Mouse (Mus musculus) lung, postnatal 36 days (tissue): Measurements from ENCODE around the gene Fam172a.
A peak's percentile ranks its signal among the peaks of the same experiment; 100 is the strongest.

ENCODE experiments used
- DNase-seq: peaks from one replicate; pipeline ENCODE4 v3.0.0; 2022; ENCODE audit warnings: mixed read lengths

The Fam172a gene

GRCm38 (mm10) chr13:78104851-78105250 lies 403.0 kb downstream of the Fam172a start:
- DNase-seq: no peak

GRCm38 (mm10) chr13:78110648-78111047 lies 408.8 kb downstream of the Fam172a start:
- DNase-seq: no peak

- no peak for DNase-seq
Observed at GRCm38 (mm10) chr13:78113978-78114377, 412.1 kb downstream of the Fam172a start.

GRCm38 (mm10) chr13:78118715-78119114 lies 416.9 kb downstream of the Fam172a start:
- DNase-seq: no peak

- peak; percentile 2 for DNase-seq
Observed at GRCm38 (mm10) chr13:78121991-78122390, 420.2 kb downstream of the Fam172a start.

- DNase-seq: peak; percentile 14
Observed at GRCm38 (mm10) chr13:78123911-78124426, 422.1 kb downstream of the Fam172a start.

- DNase-seq: no peak
Observed at GRCm38 (mm10) chr13:78157465-78157864, 455.6 kb downstream of the Fam172a start.

GRCm38 (mm10) chr13:78162149-78162548 lies 460.3 kb downstream of the Fam172a start:
- no peak for DNase-seq

GRCm38 (mm10) chr13:78163087-78163958 lies 461.5 kb downstream of the Fam172a start:
- peak; percentile 77 for DNase-seq

- no peak for DNase-seq
Observed at GRCm38 (mm10) chr13:78164941-78165340, 463.1 kb downstream of the Fam172a start.

GRCm38 (mm10) chr13:78168166-78168565 lies 466.3 kb downstream of the Fam172a start:
- no peak for DNase-seq

- peak; percentile 23 for DNase-seq
Observed at GRCm38 (mm10) chr13:78171320-78171719, 469.5 kb downstream of the Fam172a start.

- no peak for DNase-seq
Observed at GRCm38 (mm10) chr13:78171984-78172636, 470.3 kb downstream of the Fam172a start.

GRCm38 (mm10) chr13:78172861-78173260 lies 471.0 kb downstream of the Fam172a start:
- DNase-seq: no peak

- no peak for DNase-seq
Observed at GRCm38 (mm10) chr13:78174191-78174590, 472.4 kb downstream of the Fam172a start.

- no peak for DNase-seq
Observed at GRCm38 (mm10) chr13:78174891-78175290, 473.1 kb downstream of the Fam172a start.

GRCm38 (mm10) chr13:78175821-78176380 lies 474.1 kb downstream of the Fam172a start:
- DNase-seq: peak; percentile 53

GRCm38 (mm10) chr13:78177381-78177950 lies 475.6 kb downstream of the Fam172a start:
- DNase-seq: no peak

- DNase-seq: no peak
Observed at GRCm38 (mm10) chr13:78178021-78178420, 476.2 kb downstream of the Fam172a start.

GRCm38 (mm10) chr13:78178771-78179170 lies 476.9 kb downstream of the Fam172a start:
- DNase-seq: no peak

GRCm38 (mm10) chr13:78179312-78180097 lies 477.7 kb downstream of the Fam172a start:
- no peak for DNase-seq

- DNase-seq: no peak
Observed at GRCm38 (mm10) chr13:78180261-78180660, 478.4 kb downstream of the Fam172a start.
